Mouse (Mus musculus) C2C12 (cell line): ENCODE measurements around the gene Mdc1. TPM values are rescaled to one million over a fixed set of nuclear protein-coding genes. Genes with fewer than 3 reads are reported as not detected.

ENCODE experiments used
- H3K27me3 ChIP-seq: one replicate; pipeline ENCODE4 v1.6.1; 2011; ENCODE audit not compliant: control insufficient read depth, insufficient read depth, insufficient read length
- H3K36me3 ChIP-seq: one replicate; pipeline ENCODE4 v1.6.1; 2011; ENCODE audit not compliant: control insufficient read depth, insufficient read depth
- H3K4me3 ChIP-seq: one replicate; pipeline ENCODE4 v1.5.1; 2011; ENCODE audit warnings: mild to moderate bottlenecking, control low read depth; ENCODE audit not compliant: poor library complexity, insufficient read depth, severe bottlenecking
- H3K79me2 ChIP-seq: one replicate; pipeline ENCODE4 v1.6.1; 2011; ENCODE audit not compliant: control insufficient read depth, insufficient read depth
- H3K79me3 ChIP-seq: one replicate; pipeline ENCODE4 v1.6.1; 2011; ENCODE audit warnings: low read depth, control low read depth
- H3ac ChIP-seq: one replicate; pipeline ENCODE3; 2011; ENCODE audit warnings: low read depth; ENCODE audit not compliant: control insufficient read depth, insufficient read length
- CEBPB ChIP-seq: IDR thresholded peaks from one replicate; pipeline ENCODE4 v1.6.1; 2011; ENCODE audit warnings: low read depth, mild to moderate bottlenecking, control low read depth, moderate library complexity
- CTCF ChIP-seq: IDR thresholded peaks from one replicate; pipeline ENCODE4 v1.5.1; 2011; ENCODE audit not compliant: control insufficient read depth, insufficient read depth, insufficient read length
- FOSL1 ChIP-seq: IDR thresholded peaks from one replicate; pipeline ENCODE4 v1.8.0; 2011; ENCODE audit warnings: mild to moderate bottlenecking, low read length; ENCODE audit not compliant: poor library complexity, insufficient read depth, severe bottlenecking
- MAX ChIP-seq: IDR thresholded peaks from one replicate; pipeline ENCODE4 v1.6.1; 2011; ENCODE audit warnings: mild to moderate bottlenecking, control low read depth
- MYOD1 ChIP-seq: IDR thresholded peaks from one replicate; pipeline ENCODE4 v1.6.1; 2011; ENCODE audit warnings: low read depth; ENCODE audit not compliant: control insufficient read depth, insufficient read length
- MYOG ChIP-seq: IDR thresholded peaks from one replicate; pipeline ENCODE4 v1.6.1; 2011; ENCODE audit not compliant: control insufficient read depth, insufficient read length; ENCODE audit errors: extremely low read depth
- USF1 ChIP-seq: IDR thresholded peaks from one replicate; pipeline ENCODE4 v1.6.1; 2011; ENCODE audit warnings: low read depth, mild to moderate bottlenecking, control low read depth, moderate library complexity
- polyA plus RNA-seq: library from polyadenylated mRNA; unstranded; fragments of >200 nt; fragmentation: generic; extraction: Trizol; gene quantifications from one replicate; pipeline ENCODE4 v1.2.1, GENCODE M21; 2012; ENCODE audit warnings: missing spikeins

The Mdc1 gene
- polyA plus RNA-seq, 1 experiment = 16.6 TPM

DNA sequence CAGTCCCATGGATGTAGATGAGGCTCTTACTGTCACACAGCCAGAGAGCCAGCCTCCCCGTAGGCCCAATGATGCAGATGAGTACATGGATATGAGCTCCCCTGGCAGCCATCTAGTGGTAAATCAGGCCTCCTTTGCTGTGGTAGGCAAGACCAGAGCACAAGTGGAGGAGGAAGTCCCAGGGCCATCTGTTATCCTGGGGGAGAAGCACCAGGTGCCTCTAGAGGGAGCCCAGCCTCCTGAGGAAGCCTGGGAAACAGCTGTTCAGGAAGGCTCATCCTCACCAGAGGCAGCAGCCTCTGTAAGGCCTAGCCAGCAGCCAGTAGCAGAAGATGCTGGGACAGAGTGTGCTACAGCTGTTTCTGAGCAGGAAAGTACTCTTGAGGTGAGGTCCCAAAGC, 6.8 kb downstream of the Mdc1 start:
- H3K79me3 ChIP-seq = no peaks in the 10 kb centered on the region
- peak; percentile 8 for TF ChIP-seq CTCF
- TF ChIP-seq USF1 = no peak
- H3ac ChIP-seq = no peak overlapping the region
- no peaks in the 10 kb centered on the region for H3K27me3 ChIP-seq
- no peak overlapping the region for H3K4me3 ChIP-seq
- peaks cover under 1% of the 10 kb centered on the region for H3K79me2 ChIP-seq
- peaks cover 77% of the 10 kb centered on the region for H3K36me3 ChIP-seq

DNA sequence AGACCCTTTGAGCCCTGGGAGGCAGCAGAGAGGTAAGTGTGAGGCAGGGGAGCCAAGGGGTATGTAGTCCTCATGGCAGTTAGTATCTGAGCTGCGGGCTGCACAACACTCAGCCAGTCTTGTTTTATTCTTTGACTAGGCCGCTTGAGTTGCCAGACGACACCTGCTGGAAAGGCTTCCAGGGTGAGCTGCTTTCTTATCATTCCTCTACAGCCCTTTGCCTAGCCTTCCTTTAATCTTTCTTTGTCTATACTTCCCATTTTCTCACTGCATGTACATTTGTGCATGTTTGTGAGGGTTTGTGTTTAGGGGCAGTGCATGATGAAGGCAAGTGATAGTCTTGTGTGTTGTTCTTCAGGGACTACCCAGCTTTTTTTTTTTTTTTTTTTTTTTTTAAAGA, 9.7 kb downstream of the Mdc1 start:
- TF ChIP-seq CEBPB (no peak), MAX (no peak), MYOG (no peak), FOSL1 (no peak), USF1 (no peak), MYOD1 (no peak), CTCF (no peak)

GRCm38 (mm10) chr17:35859371-35859770, 18.1 kb downstream of the Mdc1 start:
- no peak for TF ChIP-seq MYOG
- no peak for TF ChIP-seq MYOD1
- no peak for TF ChIP-seq CEBPB
- no peak for TF ChIP-seq USF1
- TF ChIP-seq FOSL1 = no peak
- TF ChIP-seq MAX = no peak
- TF ChIP-seq CTCF = no peak
- Histone ChIP-seq H3K4me3 (no peak overlapping the region), H3K36me3 (peaks cover 36% of the 10 kb centered on the region), H3K79me2 (peaks cover 13% of the 10 kb centered on the region), H3K27me3 (no peaks in the 10 kb centered on the region), H3ac (no peak overlapping the region), H3K79me3 (peaks cover 2% of the 10 kb centered on the region)

More for the DNA sequence above, 9.7 kb downstream of the Mdc1 start:
- Histone ChIP-seq H3K4me3 (no peak overlapping the region), H3K27me3 (no peaks in the 10 kb centered on the region), H3K79me2 (no peaks in the 10 kb centered on the region), H3ac (no peak overlapping the region), H3K79me3 (no peaks in the 10 kb centered on the region), H3K36me3 (peaks cover 79% of the 10 kb centered on the region)

DNA sequence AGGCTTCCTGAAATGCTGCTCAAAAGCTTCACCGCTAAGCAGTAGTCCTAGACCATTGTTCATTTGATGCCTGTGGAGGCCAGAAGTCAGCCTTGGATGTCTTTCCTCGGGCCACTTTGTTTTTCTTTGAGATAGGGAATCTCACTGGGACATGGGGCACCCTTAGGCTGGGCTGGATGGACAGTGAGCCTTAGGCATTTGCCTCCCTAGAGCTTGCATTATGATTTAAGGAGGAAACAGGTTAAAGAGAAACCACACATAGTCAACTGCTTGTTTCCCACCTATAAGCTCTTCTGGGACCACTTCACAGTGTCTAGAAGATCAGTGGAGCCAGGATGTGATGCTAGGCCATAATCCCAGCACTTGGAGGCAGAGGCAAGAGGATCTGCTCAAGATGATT, 18.5 kb downstream of the Mdc1 start:
- Histone ChIP-seq H3K79me3 (peaks cover 2% of the 10 kb centered on the region), H3K79me2 (peaks cover 18% of the 10 kb centered on the region), H3K36me3 (peaks cover 33% of the 10 kb centered on the region), H3K27me3 (no peaks in the 10 kb centered on the region), H3K4me3 (no peak overlapping the region), H3ac (no peak overlapping the region)
- no peak for TF ChIP-seq MYOG

GRCm38 (mm10) chr17:35860831-35861197, 19.5 kb downstream of the Mdc1 start:
- Histone ChIP-seq H3K36me3 (peaks cover 28% of the 10 kb centered on the region), H3K4me3 (peak overlapping the region; percentile 40), H3K79me3 (peaks cover 2% of the 10 kb centered on the region), H3K79me2 (peaks cover 21% of the 10 kb centered on the region), H3K27me3 (no peaks in the 10 kb centered on the region), H3ac (peak overlapping the region; percentile 0)
- TF ChIP-seq MYOD1 (no peak), FOSL1 (no peak), MAX (no peak), CEBPB (no peak), USF1 (no peak), CTCF (no peak), MYOG (no peak)

DNA sequence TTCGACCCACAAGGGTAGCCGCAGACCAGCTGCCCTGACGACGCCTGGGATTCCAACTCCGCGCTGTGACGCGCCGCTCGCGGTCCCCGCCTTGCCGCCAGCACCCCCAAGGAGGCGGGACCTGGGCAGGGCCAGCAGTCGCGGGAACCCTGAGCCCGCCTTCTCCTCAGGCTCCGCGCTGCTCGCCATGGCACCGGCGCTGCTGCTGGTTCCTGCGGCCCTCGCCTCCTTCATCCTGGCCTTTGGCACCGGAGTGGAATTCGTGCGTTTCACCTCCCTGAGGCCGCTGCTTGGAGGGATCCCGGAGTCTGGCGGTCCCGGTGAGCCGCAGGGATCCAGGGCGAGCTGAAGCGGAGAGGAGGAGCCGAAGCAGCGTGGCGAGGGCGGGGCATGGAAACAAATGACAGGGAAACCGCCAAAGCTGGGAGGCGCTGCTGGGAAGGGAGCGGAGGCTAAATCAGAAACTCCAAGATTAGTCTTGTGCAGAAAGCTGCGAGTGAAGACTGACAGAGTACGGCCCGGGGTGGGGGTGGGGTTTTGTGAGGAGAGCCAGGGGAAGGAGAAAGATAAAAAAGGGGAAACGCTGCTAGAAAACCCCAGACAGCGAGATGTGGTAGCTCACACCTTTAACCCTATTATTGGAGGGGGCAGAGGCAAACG, 20.0 kb downstream of the Mdc1 start, which contains the start of gene Nrm:
Gene Nrm (plus strand): TSS at position 121 of the 660 bp plus-strand sequence.
- Histone ChIP-seq H3K79me3 (peaks cover 3% of the 10 kb centered on the region), H3K36me3 (peaks cover 22% of the 10 kb centered on the region), H3K27me3 (no peaks in the 10 kb centered on the region), H3K4me3 (peak within 1 kb of the TSS; percentile 40), H3ac (peak within 1 kb of the TSS; percentile 94), H3K79me2 (peaks cover 26% of the 10 kb centered on the region)
- TF ChIP-seq FOSL1 (no peak), CEBPB (no peak), USF1 (no peak), MYOG (no peak), MAX (peak; percentile 74), CTCF (peak; percentile 13)
